Mouse (Mus musculus) monocyte, adult 2 months (primary cell): Measurements from ENCODE around the gene Olfr76.
"Not testable (repeated sequence)": the region's sequence is repeated elsewhere in the genome, so short reads cannot be mapped to it uniquely, and the experiment has no call there.

ENCODE experiments used
- DNase-seq, 2 experiments: peaks; one replicate each; pipeline ENCODE4 v3.0.0; 2022; ENCODE audit warnings: low spot score in 2 of 2, low read depth in 1 of 2

Olfr76 gene

DNA sequence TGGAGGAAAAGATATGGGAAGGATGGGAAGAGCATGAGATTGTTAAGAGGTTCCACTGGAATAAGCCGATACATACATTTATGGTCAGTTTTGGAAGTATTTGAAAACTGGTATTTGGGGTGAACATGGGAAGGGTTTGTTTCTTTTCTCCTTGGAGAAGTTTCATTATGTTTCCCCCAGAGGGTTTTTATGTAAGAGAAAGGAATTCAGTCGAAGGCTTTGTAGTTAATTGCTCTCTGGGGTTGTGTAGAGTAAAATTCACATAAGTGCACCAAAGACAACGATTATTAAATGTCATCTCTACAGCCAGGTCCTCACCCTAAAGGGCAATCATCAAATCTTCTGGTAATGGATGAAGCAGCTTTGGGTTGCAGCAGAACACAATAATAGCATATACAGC, at the start of gene Olfr76:
Gene Olfr76 (minus strand): TSS at position 101 of the 400 bp plus-strand sequence.
- no peak for DNase-seq

DNA sequence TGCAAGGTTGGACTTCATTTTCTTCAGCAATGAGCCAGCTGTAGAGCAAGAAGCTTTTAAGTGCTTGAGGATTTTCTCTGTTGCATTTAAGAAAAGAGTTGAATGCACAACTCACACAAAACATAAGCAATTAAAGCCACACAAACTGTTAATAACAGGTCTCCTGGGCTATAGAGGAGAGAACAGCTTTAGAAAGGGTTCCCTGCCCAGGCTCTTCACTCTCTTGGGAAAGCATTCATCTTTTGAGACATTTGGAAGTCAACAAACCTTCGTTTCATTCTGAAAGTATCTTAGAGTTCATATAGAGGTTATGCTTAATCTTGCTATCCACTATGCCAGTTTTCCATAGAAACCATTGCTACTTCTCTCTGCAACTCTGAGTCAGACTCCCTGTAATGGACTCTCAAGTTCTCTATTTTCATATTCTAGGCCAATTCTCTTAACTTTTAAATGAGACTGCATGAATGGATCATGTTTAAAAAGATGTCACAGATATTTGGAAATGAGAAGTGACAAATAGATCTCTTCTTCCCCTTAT, 47.1 kb upstream of the Olfr76 start, which contains the start of gene Olfr1555-ps1:
Gene Olfr1555-ps1 (minus strand): TSS at position 51 of the 538 bp plus-strand sequence.
- not testable (repeated sequence) for DNase-seq

DNA sequence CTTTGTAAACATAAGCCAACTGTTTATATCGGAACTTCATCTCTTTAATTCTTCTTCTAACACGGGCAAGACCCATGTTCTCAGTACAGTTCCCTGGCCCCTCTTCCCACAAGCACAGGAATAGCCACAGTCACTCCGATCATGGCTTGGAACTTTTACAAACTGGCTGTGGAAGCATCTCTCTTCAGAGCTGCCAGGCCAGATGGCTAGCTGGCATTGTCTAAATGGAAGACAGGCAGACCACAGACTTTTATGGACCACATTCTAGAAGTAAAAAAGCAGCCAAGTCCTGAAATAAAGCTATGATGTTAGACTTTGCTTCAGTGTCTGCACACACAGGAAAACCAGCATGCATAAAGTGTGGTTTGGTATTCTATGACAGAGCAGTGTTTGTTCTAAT, 22.4 kb upstream of the Olfr76 start:
- no peak for DNase-seq

DNA sequence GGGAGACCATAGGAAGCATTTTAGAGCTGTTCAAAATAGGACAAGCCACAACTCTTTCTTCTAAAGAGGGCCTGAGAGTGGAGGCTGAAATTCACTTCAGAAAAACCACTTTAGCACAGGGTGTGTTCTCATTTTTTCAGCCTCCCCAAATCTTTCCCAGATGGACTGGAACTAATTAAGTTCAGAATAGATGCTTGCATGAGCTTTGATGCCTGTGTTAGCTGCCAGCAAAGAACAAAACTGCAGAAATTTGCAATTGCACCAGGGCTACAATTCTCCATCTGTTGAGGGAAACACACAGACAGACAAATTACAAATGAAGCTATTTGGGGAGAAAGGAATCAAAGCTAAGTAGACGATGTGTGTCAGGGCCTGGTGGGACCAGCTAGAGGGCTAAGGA, 20.4 kb upstream of the Olfr76 start:
- no peak for DNase-seq

DNA sequence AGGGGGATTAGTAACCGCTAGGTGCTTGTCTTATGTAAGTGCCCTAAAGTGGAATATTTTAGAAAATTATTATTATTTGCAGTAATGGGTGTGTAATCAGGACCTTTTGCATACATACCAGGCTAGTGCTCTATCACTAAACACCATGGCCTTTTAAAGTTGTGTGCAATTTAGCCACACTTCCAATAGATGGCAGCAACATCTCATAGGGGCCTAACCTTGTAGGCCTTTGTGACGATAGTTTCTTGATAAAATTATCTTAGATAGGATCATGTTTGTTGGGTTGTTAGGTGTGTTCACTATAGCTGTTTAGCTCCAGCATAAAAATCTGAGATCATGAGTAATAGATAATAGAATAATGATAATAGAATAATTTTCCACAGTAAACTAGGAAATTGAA, 11.3 kb upstream of the Olfr76 start:
- no peak for DNase-seq

DNA sequence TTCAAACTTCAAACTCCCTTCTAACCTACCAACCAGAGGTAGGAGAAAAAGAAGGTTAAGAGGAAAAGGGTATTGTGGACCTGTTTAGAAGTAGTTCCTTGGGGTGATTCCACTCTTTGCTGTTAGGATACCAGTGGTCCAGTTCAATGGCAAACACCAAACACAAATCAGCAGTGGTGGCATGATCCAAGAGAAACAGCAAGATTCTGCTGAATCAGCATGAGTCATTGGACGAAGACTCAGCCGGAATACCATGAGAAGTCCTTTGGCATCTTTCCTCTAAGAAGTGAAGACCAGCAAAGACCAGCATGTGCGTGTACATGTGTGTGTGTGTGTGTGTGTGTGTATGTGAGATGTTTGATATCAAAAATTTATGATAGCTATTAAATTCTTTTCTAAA, 6.5 kb downstream of the Olfr76 start:
- no peak for DNase-seq

DNA sequence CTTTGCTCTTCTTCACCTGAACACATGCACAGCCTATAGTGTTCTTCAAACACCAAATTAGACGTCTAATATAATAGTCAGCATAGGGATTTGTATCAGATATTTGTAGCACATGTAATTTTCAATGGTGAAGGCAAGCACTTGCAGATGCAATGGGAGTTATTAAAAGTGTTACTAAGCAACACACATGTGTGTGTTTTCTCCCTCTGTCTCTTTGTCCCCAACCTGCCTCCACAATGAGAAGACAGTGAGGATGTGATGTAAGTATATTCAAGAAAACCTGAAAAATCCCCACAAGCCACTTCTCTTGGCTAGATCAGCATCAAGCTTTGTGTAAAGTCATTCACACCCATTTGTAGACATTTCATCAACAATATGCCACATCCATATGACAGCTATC, 7.2 kb downstream of the Olfr76 start, which contains the start of gene Olfr1428:
Gene Olfr1428 (minus strand): TSS at position 101 of the 400 bp plus-strand sequence.
- DNase-seq: no peak

DNA sequence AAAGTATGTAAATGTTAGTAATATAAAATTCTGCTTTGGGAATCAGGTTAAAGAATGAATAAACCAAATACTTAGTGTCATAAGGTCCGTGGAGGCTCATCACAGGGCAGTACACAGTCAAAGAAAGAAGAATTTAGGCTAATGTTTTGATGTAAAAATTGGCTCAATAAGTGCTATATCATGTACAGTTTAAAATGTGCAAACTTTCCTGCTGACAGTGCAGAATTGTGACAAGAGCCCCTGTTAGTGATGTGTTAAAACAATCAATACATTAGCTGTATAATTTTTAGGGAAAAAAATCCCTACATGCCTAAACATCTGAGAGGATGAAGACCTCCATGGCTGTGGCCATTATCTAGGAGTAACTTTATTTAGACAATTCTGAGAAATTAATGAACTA, 9.2 kb downstream of the Olfr76 start:
- DNase-seq: no peak

DNA sequence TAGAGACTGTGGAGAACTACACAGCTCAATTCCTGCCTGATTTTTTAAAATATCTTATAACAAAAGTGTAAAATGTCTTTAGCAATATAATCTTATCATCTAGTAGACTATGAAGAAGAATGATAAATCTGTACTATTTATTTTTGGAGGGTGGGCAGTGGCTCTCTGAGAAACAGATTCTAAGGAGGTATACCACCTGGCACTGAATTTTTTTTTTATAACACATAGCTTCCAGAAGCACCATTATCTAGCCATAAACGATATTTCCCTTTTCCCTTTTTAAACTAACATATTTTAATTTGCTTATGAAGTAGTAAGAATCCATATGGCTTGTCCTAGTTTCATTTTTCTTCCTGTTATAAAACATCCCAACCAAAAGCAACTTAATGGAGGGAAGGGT, 18.5 kb downstream of the Olfr76 start:
- no peak for DNase-seq

DNA sequence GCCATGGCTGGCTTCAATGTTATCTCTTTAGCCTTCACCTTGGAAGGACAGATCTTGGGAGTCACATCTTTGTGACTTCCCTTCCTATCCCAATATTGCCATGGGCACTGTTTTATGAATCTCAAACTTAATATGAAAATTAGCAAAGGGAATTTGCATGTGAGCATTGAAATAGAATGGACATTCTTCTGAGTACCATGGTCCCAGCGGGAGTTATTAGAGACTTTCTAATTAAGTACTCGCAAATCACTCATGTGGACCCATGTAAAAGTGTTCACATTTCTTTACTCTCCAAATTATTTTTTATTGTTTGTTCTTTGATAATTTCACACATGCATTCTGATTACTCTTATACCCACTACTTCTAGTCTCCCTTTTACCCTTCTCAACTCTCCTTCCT, 19.8 kb downstream of the Olfr76 start, which contains the start of gene Olfr1427:
Gene Olfr1427 (minus strand): TSS at position 101 of the 400 bp plus-strand sequence.
- DNase-seq: no peak

DNA sequence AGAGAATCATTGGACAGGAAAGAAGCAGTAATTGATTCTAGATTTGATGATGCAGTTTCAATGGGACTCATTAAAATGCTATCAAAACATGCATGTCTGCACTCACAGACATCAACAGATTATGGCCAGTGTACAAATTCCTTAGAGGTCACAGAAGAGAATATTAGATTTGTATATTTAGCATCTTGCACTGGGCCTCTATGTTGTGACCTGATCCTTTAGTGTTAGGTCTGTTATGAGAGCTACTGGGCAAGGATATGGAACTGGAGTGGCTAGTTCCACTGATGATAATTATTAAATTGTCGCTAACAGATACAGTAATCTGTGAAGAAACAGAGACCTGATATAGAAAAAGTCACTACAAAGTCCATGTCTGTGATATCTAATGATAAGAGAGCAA, 31.1 kb downstream of the Olfr76 start, which contains the start of gene Olfr1426:
Gene Olfr1426 (minus strand): TSS at position 101 of the 400 bp plus-strand sequence.
- no peak for DNase-seq

DNA sequence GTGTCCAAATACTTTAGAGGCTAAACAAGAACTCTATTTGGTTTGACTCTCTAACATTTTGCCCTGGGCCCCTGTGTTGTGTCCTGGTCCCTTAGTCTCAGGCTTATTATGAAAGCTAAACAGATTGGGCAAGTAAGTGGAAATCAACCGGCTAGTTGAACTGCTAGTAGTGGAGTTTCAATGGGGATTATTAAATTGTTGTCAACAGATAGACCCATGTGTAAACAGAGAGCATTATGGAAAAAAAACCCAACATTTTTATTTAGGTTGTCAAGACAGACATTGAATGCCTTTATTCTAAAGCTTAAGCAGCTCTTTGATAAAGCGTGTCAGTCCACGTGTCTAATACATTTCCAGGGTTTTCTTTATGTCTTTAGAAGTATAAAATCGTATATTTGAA, 45.4 kb downstream of the Olfr76 start, which contains the start of gene Olfr1425:
Gene Olfr1425 (minus strand): TSS at position 101 of the 400 bp plus-strand sequence.
- DNase-seq: not testable (repeated sequence)

DNA sequence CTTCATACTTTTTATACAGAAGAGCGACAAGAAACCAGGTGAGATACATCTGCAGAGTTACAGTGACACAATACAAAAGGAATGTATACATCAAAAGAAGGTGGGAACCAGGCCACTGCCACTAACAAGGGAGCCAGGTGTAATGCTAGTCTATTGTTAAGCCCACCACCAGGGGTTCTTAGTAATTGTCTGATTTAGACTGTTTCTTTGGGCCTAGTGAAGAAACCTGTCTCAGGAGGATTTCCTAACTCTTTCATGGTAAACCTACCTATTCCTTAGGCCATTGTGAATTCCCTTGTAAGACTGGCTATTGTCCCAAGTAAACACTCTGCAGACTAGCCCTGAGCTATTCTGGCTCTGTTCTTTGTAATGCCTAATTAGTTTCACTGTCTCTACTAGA, 53.5 kb downstream of the Olfr76 start:
- DNase-seq: not testable (repeated sequence)
